Mouse (Mus musculus) G1E (cell line): ENCODE results near the gene Ccdc127.

Experiments used
- CTCF ChIP-seq: IDR thresholded peaks from 2 replicates; pipeline ENCODE4 v1.5.1; 2012; ENCODE audit warnings: low read depth, low read length, inconsistent platforms, mixed read lengths
- GATA1 ChIP-seq: IDR thresholded peaks from 2 replicates; pipeline ENCODE4 v1.6.1; 2012; ENCODE audit warnings: borderline replicate concordance, low read length, inconsistent platforms, mixed read lengths
- POLR2AphosphoS5 ChIP-seq: IDR thresholded peaks from 2 replicates; pipeline ENCODE4 v1.6.1; 2012; ENCODE audit warnings: low read depth, low read length, inconsistent platforms; ENCODE audit not compliant: insufficient replicate concordance
- TAL1 ChIP-seq: conservative IDR thresholded peaks from 2 replicates; pipeline ENCODE4 v1.6.1; 2012; ENCODE audit warnings: low read depth, low read length, inconsistent platforms, mixed read lengths

- TF ChIP-seq GATA1 (no peak), CTCF (no peak), TAL1 (no peak), POLR2AphosphoS5 (no peak)
Observed at GRCm38 (mm10) chr13:74363176-74363858, 13.2 kb downstream of the Ccdc127 start.
